Mouse (Mus musculus) lung, embryonic 16.5 days (tissue): Measurements from ENCODE around the gene Tmem19. TPM values are rescaled to one million over a fixed set of nuclear protein-coding genes. Genes with fewer than 3 reads are reported as not detected.
A peak's percentile ranks its signal among the peaks of the same experiment; 100 is the strongest.
"Not testable (repeated sequence)": the region's sequence is repeated elsewhere in the genome, so short reads cannot be mapped to it uniquely, and the experiment has no call there.

Experiments
- ATAC-seq: fragments of 200-750 bp; cut with Nextera tagmentation; 2 replicates; pipeline ENCODE4 v1.8.0; 2017; ENCODE audit warnings: low read depth, mild to moderate bottlenecking, moderate library complexity
- H3K27ac ChIP-seq: fragments of 300-500 bp; sonication (generic); 2 replicates; pipeline ENCODE4 v1.5.1; 2014; ENCODE audit warnings: mild to moderate bottlenecking, control low read depth, low read length
- H3K27me3 ChIP-seq: fragments of 300-500 bp; sonication (generic); 2 replicates; pipeline ENCODE4 v1.6.1; 2014; ENCODE audit warnings: low read depth, low read length, mixed read lengths; ENCODE audit not compliant: control insufficient read depth, insufficient read depth
- H3K36me3 ChIP-seq: fragments of 300-500 bp; sonication (generic); 2 replicates; pipeline ENCODE4 v1.6.1; 2014; ENCODE audit warnings: low read length; ENCODE audit not compliant: control insufficient read depth, insufficient read depth
- H3K4me1 ChIP-seq: fragments of 300-500 bp; sonication (generic); replicated peaks from 2 replicates; pipeline ENCODE4 v1.6.1; 2014; ENCODE audit warnings: low read length, mixed read lengths; ENCODE audit not compliant: control insufficient read depth, insufficient read depth
- H3K4me2 ChIP-seq: fragments of 300-500 bp; sonication (generic); 2 replicates; pipeline ENCODE4 v1.6.1; 2014; ENCODE audit warnings: low read depth, low read length, control low read depth
- H3K4me3 ChIP-seq: fragments of 300-500 bp; sonication (generic); 2 replicates; pipeline ENCODE4 v1.5.1; 2014; ENCODE audit warnings: mild to moderate bottlenecking, low read length, control low read depth
- H3K9ac ChIP-seq: fragments of 300-500 bp; sonication (generic); 2 replicates; pipeline ENCODE4 v1.6.1; 2014; ENCODE audit warnings: low read length, control low read depth
- H3K9me3 ChIP-seq: fragments of 300-500 bp; sonication (generic); 2 replicates; pipeline ENCODE4 v1.6.1; 2016; ENCODE audit warnings: low read length; ENCODE audit not compliant: control insufficient read depth
- WGBS: fragments of 180-500 bp; shearing (Covaris S2); extraction: QIAGEN DNeasy Blood & Tissue Kit; methylation state at CpG from one replicate; pipeline ENCODE4 v1.1.7; 2014; 5-methylcytosine and 5-hydroxymethylcytosine counted together
- polyA plus RNA-seq: library from polyadenylated mRNA; unstranded; fragments of >200 nt; fragmentation: Nextera tagmentation; extraction: Ambion mirVana; gene quantifications from 2 replicates; pipeline ENCODE4 v1.2.1, GENCODE M21; 2015

The Tmem19 gene
- polyA plus RNA-seq, 1 experiment from 2014 or later: 28.9 TPM

GRCm38 (mm10) chr10:115332997-115333396, 29.3 kb downstream of the Tmem19 start:
- Histone ChIP-seq H3K9ac (no peak overlapping the region), H3K9me3 (no peaks in the 10 kb centered on the region), H3K27me3 (no peaks in the 10 kb centered on the region), H3K36me3 (no peaks in the 10 kb centered on the region), H3K4me1 (no peaks in the 10 kb centered on the region), H3K27ac (no peak overlapping the region), H3K4me3 (no peak overlapping the region), H3K4me2 (no peak overlapping the region)
- no peak for ATAC-seq
- 82% methylated on average over 4 of the region's 4 CpGs for WGBS

- Histone ChIP-seq H3K27me3 (no peaks in the 10 kb centered on the region), H3K4me1 (no peaks in the 10 kb centered on the region), H3K36me3 (no peaks in the 10 kb centered on the region), H3K27ac (no peak overlapping the region), H3K9ac (no peak overlapping the region), H3K4me2 (no peak overlapping the region), H3K4me3 (no peak overlapping the region), H3K9me3 (no peaks in the 10 kb centered on the region)
- 77% methylated on average over 8 of the region's 8 CpGs for WGBS
- ATAC-seq: no peak
Observed at GRCm38 (mm10) chr10:115332420-115332952, 29.8 kb downstream of the Tmem19 start.

- Histone ChIP-seq H3K9me3 (no peaks in the 10 kb centered on the region), H3K4me3 (no peak overlapping the region), H3K4me2 (no peak overlapping the region), H3K4me1 (no peaks in the 10 kb centered on the region), H3K36me3 (no peaks in the 10 kb centered on the region), H3K27me3 (no peaks in the 10 kb centered on the region), H3K9ac (no peak overlapping the region), H3K27ac (no peak overlapping the region)
- 79% methylated on average over 3 of the region's 3 CpGs for WGBS
- ATAC-seq: no peak
Observed at GRCm38 (mm10) chr10:115329010-115329530, 33.2 kb downstream of the Tmem19 start.

GRCm38 (mm10) chr10:115328514-115328913, 33.8 kb downstream of the Tmem19 start:
- 62% methylated on average over 6 of the region's 6 CpGs for WGBS
- Histone ChIP-seq H3K4me2 (no peak overlapping the region), H3K36me3 (no peaks in the 10 kb centered on the region), H3K4me1 (no peaks in the 10 kb centered on the region), H3K4me3 (no peak overlapping the region), H3K9ac (no peak overlapping the region), H3K9me3 (no peaks in the 10 kb centered on the region), H3K27ac (no peak overlapping the region), H3K27me3 (no peaks in the 10 kb centered on the region)
- no peak for ATAC-seq

GRCm38 (mm10) chr10:115323295-115323694, 39.0 kb downstream of the Tmem19 start:
- H3K27me3 ChIP-seq: no peaks in the 10 kb centered on the region
- no peaks in the 10 kb centered on the region for H3K36me3 ChIP-seq
- H3K4me1 ChIP-seq: no peaks in the 10 kb centered on the region
- WGBS: 6% methylated on average over 6 of the region's 6 CpGs
- H3K9me3 ChIP-seq: no peaks in the 10 kb centered on the region
- no peak for ATAC-seq
- H3K4me2 ChIP-seq: no peak overlapping the region
- no peak overlapping the region for H3K27ac ChIP-seq
- H3K9ac ChIP-seq: no peak overlapping the region
- H3K4me3 ChIP-seq: no peak overlapping the region

- Histone ChIP-seq H3K4me1 (peaks cover under 1% of the 10 kb centered on the region), H3K27ac (no peak overlapping the region), H3K4me2 (no peak overlapping the region), H3K4me3 (no peak overlapping the region), H3K9ac (no peak overlapping the region), H3K36me3 (no peaks in the 10 kb centered on the region), H3K27me3 (no peaks in the 10 kb centered on the region), H3K9me3 (no peaks in the 10 kb centered on the region)
- ATAC-seq: no peak
- WGBS: 76% methylated on average over 5 of the region's 5 CpGs
Observed at GRCm38 (mm10) chr10:115321317-115322035, 40.8 kb downstream of the Tmem19 start.

- not testable (repeated sequence) for H3K27me3 ChIP-seq, H3K27ac ChIP-seq, H3K9me3 ChIP-seq, H3K4me2 ChIP-seq, H3K36me3 ChIP-seq, ATAC-seq, H3K4me3 ChIP-seq, H3K9ac ChIP-seq
- H3K4me1 ChIP-seq: peaks cover 15% of the 10 kb centered on the region
- 66% methylated on average over 3 of the region's 3 CpGs for WGBS
Observed at GRCm38 (mm10) chr10:115318388-115318787, 43.9 kb downstream of the Tmem19 start.

- Histone ChIP-seq H3K4me3 (peak overlapping the region; percentile 78), H3K36me3 (no peaks in the 10 kb centered on the region), H3K27ac (peak overlapping the region; percentile 92), H3K9me3 (no peaks in the 10 kb centered on the region), H3K27me3 (no peaks in the 10 kb centered on the region), H3K4me1 (peaks cover 26% of the 10 kb centered on the region), H3K4me2 (peak overlapping the region; percentile 85), H3K9ac (peak overlapping the region; percentile 90)
- no peak for ATAC-seq
- WGBS: 56% methylated on average over 11 of the region's 11 CpGs
Observed at GRCm38 (mm10) chr10:115316313-115316712, 46.0 kb downstream of the Tmem19 start.

- Histone ChIP-seq H3K27me3 (no peaks in the 10 kb centered on the region), H3K9ac (peak within 1 kb of the TSS; percentile 90), H3K4me2 (peak within 1 kb of the TSS; percentile 85), H3K36me3 (no peaks in the 10 kb centered on the region), H3K9me3 (no peaks in the 10 kb centered on the region), H3K27ac (peak within 1 kb of the TSS; percentile 92), H3K4me3 (peak within 1 kb of the TSS; percentile 78), H3K4me1 (peaks cover 26% of the 10 kb centered on the region)
- ATAC-seq: peak; percentile 96
- WGBS: under 1% methylated on average over 45 of the region's 48 CpGs
Observed at GRCm38 (mm10) chr10:115315473-115316171, 46.7 kb downstream of the Tmem19 start, which contains the start of gene Rab21. Gene Rab21 (minus strand): TSS chr10:115315594.
